Mouse (Mus musculus): Measurements from ENCODE around the gene Trak1.
"Not testable (repeated sequence)": the region's sequence is repeated elsewhere in the genome, so short reads cannot be mapped to it uniquely, and the experiment has no call there.

Gene Trak1

DNA sequence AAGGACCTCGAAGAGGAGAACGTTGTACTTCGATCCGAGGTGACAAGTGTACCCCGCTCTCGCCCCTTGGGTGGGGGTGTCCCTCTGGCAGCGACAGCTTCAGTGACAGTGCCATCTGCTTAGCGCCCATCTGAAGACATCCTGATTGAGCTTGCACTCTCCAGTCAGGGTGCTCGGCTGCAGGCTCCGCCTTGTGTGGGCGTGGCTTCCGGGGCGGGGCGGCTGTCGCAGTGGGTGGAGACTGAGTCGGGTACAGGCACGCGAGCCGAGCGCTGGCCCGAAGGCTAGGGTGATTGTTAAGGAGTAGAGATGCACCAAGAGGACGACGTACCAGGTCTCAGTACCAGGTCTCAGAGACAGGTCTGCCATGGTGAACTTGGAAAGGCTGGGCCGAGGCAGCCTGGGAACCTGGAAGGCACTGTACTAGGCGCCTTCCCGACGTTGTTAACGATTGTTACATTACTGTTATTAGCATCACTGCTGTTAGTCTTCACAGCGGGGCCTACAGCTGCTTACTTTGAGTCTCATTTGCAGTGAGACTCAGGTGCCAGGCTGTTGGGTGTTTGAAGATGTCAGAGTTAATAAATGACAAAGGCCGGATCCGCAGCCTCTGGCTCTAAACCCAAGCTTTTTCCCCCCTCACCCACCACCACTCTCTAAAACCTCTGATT is 146.5 kb downstream of the Trak1 start:
- DNase-seq: peak; percentile 42

GRCm38 (mm10) chr9:121444367-121444707 is 147.0 kb downstream of the Trak1 start:
- DNase-seq: no peak

DNA sequence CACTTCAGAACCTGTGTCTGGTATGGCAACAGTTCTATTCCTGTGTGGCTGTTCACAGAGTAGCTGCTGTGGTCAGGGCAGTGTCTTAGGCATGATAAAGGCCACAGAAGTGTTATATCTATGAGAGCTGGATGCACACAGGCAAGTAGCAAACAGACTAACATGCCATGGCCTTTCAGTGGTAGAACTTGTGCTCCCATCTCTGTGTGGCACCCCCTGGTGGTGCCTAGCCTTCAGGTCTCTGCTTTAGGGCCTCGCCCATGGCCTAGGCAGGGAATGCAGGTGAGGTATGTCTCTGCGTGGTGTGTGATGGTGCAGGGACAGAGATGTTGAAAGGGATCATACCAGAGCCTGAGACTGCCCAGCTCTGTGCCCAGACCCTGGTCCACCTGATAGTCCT is 148.1 kb downstream of the Trak1 start:
- peak; percentile 70 for DNase-seq

DNA sequence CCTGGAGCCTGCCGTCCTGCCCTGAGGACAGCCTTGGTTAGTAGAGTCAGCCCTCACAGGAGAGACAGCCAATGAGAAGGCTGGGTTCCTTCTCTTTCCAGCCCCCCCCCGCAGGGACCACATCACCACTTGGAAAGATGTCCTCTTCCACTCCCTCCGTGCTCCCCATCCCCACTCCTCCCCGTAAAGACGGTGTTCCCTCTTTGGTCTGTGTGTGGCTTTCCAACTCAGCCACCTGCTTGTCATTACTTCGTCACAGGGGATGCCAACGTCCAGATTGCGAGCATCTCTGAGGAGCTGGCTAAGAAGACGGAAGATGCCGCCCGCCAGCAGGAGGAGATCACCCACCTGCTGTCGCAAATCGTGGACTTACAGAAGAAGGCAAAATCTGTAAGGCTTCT is 149.1 kb downstream of the Trak1 start:
- no peak for DNase-seq

DNA sequence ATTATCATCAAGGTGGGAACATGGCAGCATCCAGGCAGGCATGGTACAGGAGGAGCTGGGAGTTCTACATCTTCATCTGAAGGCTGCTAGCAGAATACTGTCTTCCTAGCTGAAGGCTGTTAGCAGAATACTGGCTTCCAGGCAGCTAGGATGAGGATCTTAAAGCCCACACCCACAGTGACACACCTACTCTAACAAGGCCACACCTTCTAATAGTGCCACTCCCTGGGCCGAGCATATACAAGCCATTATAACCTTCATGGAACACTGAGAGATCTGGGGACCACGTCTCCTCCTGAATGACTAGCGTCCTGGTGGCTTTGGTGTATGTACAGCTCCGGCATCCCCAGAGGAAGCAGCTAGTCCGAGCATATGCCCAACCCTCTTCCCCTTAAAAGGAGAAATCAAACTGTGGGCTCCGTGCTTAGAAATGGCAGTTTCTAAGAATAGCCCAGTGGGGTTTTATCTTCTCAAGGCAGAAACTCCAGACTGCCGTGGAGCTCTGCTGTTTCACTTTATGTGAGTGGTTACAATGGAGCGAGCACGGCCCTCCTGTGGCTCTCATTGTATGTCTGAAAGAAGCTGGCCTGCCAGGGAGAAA is 155.1 kb downstream of the Trak1 start:
- not testable (repeated sequence) for DNase-seq

GRCm38 (mm10) chr9:121454891-121455290 is 157.6 kb downstream of the Trak1 start:
- no peak for DNase-seq

- DNase-seq: no peak
These were observed 159.6 kb downstream of the Trak1 start for GRCm38 (mm10) chr9:121456739-121457515.

GRCm38 (mm10) chr9:121458466-121458865 is 161.2 kb downstream of the Trak1 start:
- DNase-seq: peak; percentile 80

GRCm38 (mm10) chr9:121459950-121460349 is 162.6 kb downstream of the Trak1 start:
- no peak for DNase-seq

DNA sequence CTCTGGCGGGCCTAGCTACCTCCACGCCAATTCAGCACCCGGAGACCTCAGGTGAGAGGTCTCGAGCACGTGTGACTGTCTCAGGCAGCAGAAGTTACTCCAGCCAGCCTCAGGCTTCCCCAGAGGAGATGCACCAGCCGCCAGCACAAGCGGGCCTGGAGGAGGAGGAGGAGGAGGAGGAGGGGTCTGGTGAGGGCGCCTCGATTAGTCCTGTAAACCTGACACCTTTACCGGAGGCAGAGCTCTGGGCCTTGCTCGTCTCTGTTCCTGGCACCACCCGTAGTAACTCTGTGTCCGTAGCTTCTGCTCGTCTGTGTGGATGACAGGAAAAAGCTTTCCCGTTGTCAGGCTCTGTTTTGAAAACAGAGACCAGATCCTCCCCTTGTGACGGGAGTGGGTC is 163.2 kb downstream of the Trak1 start:
- DNase-seq: no peak

DNA sequence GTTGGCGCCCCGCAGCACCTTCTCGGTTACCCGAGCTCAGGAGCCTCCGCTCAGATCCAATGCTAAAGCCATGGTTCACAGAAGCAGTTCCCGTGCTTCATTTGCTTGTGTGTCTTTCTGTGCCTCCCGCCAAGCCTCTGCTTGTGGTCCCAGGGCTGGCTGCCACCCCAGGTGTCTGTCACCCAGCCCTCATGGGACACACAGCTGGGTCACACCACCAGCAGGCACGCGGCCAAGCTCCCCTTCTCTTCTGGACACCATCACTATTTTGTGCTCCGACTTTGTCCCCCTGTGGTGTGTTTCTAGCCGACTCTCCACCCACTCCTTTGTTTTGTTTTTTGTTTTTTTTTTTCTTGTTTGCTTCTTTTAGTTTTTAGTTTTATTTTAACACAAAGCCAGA is 170.2 kb downstream of the Trak1 start:
- DNase-seq: no peak

DNA sequence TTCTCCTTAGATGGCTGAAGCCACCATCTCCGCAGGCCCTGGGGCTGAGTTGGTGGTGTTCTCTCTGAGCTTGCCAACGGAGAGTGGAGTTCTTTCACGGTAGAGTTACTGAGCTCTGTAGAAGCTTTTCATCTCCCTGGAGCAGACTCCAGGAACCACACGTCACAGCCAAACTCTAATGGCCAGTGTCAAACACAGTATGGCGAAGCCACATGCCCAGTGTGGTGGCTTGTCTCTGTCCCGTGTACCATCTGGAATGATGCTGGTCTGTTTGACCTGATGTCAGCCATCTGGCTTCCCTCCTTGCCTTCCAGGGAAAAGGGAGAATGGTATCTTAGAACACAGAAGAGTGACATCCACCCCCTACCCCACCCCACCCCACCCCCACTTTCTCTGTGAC is 172.4 kb downstream of the Trak1 start:
- no peak for DNase-seq

- no peak for DNase-seq
These were observed 177.5 kb downstream of the Trak1 start for GRCm38 (mm10) chr9:121474771-121475170.

GRCm38 (mm10) chr9:121475488-121476452 is 178.5 kb downstream of the Trak1 start:
- no peak for DNase-seq

DNA sequence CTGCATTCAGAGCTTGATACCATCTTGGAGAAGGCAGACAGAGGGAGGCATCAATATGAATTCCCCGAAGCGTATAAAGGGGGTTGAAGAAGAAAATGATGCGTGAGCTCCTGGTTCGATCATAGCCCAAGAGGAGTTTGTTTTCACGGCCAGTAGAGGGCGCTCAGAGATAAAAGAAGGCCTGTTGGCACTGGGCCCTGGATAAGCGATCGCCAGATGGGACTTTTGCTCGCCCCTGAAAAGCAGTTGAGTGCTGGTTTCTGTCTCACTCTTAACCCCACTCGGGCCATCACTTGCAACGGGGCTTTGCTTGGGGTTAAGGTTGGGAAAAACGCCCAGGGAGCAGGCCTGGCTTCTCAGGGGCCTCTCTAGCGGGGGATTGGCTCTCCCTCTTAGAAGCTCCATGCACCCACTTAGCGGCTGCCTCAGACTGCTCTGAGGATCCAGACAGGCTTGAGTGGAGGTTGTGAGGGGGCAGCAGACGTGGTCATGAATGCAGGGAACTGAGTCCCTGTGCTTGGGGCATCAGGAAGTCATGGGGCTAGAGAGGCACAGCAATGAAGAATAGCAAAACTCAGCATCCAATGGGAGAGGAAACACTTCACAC is 180.1 kb downstream of the Trak1 start:
- DNase-seq: peak; percentile 83

- DNase-seq: peak; percentile 70
These were observed 182.2 kb downstream of the Trak1 start for GRCm38 (mm10) chr9:121479453-121479852.

DNA sequence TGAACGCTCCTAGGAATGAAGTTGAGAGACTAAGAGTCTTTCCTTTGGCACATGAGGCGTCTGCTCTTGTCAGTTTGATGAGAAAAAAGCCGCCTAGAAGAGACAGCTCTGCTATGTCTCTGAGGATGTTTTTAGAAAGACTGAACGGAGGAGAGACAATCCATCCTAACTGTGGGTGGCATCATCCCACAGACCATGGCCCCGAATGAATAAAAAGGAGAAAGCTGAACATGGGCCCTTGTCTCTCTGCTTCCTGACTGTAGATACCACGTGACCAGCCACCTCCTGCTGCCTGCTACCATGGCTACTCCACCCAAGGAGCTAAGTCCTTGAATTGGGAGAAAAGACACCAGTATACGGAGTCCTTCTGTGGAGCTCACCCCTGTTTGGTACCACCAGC is 189.9 kb downstream of the Trak1 start:
- DNase-seq: no peak

- no peak for DNase-seq
These were observed 194.4 kb downstream of the Trak1 start for GRCm38 (mm10) chr9:121491592-121492240.

DNA sequence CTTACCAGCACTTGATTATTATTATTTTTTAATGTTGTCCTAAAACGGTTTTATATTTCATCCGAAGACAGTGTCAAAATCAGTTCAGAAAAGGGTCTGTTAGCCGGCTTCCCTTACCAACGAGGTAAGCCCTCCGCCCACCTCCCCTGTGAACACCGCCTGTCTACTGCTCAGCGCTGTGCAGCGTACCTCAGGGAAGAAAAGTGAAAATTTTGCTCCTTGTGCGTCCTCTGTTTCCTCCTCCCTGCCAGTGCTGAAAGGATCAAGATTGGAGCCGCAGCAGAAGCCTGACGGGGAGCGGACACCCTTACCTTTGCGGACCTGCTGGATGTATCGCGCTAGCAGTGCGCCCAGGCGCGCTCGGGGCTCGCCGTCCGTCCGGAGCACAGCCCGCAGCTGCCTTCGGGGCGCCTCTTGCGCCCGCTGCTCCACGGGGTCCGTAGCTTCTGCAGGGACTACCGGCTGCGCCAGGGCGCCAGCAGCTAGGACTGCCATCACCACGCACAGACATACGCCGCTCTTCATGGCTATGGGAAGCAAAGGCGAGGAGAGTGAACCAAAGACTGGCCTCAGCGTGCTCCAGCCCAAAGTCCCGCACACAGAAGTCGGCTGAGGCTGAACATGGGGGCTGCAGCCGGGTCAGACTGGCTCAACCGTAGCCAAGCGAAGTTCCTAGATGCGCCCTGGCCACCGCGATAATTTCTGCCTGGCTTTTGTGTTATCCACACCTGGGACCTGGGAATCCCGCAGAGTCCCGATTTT is 196.9 kb downstream of the Trak1 start:
- no peak for DNase-seq

GRCm38 (mm10) chr9:121495529-121495928 is 198.2 kb downstream of the Trak1 start, which contains the start of gene Cck:
Gene Cck (minus strand): TSS chr9:121495694.
- no peak for DNase-seq

GRCm38 (mm10) chr9:121496102-121496501 is 198.8 kb downstream of the Trak1 start:
- DNase-seq: no peak
